Mouse (Mus musculus) liver, adult 2 months (tissue): ENCODE results near the gene Slc17a7. TPM values are rescaled to one million over a fixed set of nuclear protein-coding genes. Genes with fewer than 3 reads are reported as not detected.
A peak's percentile ranks its signal among the peaks of the same experiment; 100 is the strongest.

Experiments
- DNase-seq: peaks from one replicate; pipeline ENCODE4 v3.0.0-alpha.2; 2011; ENCODE audit warnings: low read depth, low spot score; ENCODE audit errors: extremely low read depth
- H3K27ac ChIP-seq: fragments of 200-500 bp; replicated peaks from 2 replicates; pipeline ENCODE4 v1.5.1; 2012; ENCODE audit warnings: low read depth, mild to moderate bottlenecking, control low read depth, inconsistent platforms, low read length; ENCODE audit not compliant: insufficient read depth
- H3K27me3 ChIP-seq: fragments of 200-500 bp; 2 replicates; pipeline ENCODE4 v1.6.1; 2012; ENCODE audit warnings: mild to moderate bottlenecking, moderate library complexity, low read length, inconsistent platforms; ENCODE audit not compliant: control insufficient read depth, insufficient read depth
- H3K36me3 ChIP-seq: fragments of 200-500 bp; 2 replicates; pipeline ENCODE4 v1.6.1; 2012; ENCODE audit warnings: low read length, inconsistent platforms; ENCODE audit not compliant: control insufficient read depth, insufficient read depth
- H3K4me1 ChIP-seq: fragments of 200-500 bp; 2 replicates; pipeline ENCODE4 v1.6.1; 2011; ENCODE audit warnings: low read length; ENCODE audit not compliant: control insufficient read depth, insufficient read depth
- H3K4me3 ChIP-seq: fragments of 200-500 bp; 2 replicates; pipeline ENCODE4 v1.5.1; 2011; ENCODE audit warnings: low read depth, mild to moderate bottlenecking, control low read depth, low read length, moderate library complexity; ENCODE audit not compliant: insufficient read depth
- H3K79me2 ChIP-seq: fragments of 200-500 bp; 2 replicates; pipeline ENCODE4 v1.6.1; 2012; ENCODE audit warnings: inconsistent platforms, mild to moderate bottlenecking, low read length, moderate library complexity; ENCODE audit not compliant: control insufficient read depth, insufficient read depth
- H3K9ac ChIP-seq: fragments of 200-500 bp; 2 replicates; pipeline ENCODE4 v1.6.1; 2012; ENCODE audit warnings: low read depth, mild to moderate bottlenecking, control low read depth, inconsistent platforms, low read length
- CTCF ChIP-seq: fragments of 200-500 bp; IDR thresholded peaks from 2 replicates; pipeline ENCODE4 v1.5.1; 2011; ENCODE audit warnings: low read depth, low read length, control low read depth
- POLR2A ChIP-seq: fragments of 200-500 bp; IDR thresholded peaks from 2 replicates; pipeline ENCODE4 v1.6.1; 2011; ENCODE audit warnings: low read length, control low read depth; ENCODE audit not compliant: insufficient read depth; ENCODE audit errors: extremely low read depth
- WGBS: fragments of 180-500 bp; shearing (Covaris S2); methylation state at CpG from one replicate; pipeline ENCODE4 v1.1.7; 2018; 5-methylcytosine and 5-hydroxymethylcytosine counted together
- polyA plus RNA-seq: library from polyadenylated mRNA; depleted of rRNA; stranded (reverse); fragments of >200 nt; gene quantifications from 2 replicates; pipeline ENCODE4 v1.2.3, GENCODE M21; 2012
- total RNA-seq: library from RNA; depleted of rRNA; stranded (reverse); fragments of >200 nt; gene quantifications from 2 replicates; pipeline ENCODE4 v1.2.3, GENCODE M21; 2014

Slc17a7 gene
- total and polyA plus RNA-seq, 2 experiments: not detected

DNA sequence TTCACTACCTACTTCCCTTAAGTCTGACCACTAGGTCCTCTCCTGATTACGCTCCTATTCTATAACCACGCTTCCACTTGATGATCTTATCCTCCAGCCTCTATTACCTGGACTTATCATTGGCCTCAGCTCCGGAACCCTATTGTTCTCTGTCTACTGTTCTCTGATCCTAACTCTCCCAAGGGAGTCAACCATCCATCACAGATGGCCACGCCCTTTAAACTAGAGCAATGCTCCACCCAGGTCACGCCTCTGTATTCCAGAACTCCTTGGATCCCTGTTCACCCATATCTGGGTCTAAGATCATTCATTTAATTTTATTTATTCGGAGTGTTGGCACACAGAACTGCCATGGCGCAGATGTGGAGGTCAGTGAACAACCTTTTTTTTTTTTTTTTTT is 48.6 kb downstream of the Slc17a7 start:
- H3K4me1 ChIP-seq: peaks cover 3% of the 10 kb centered on the region
- no peak overlapping the region for H3K9ac ChIP-seq
- no peak for TF ChIP-seq POLR2A
- TF ChIP-seq CTCF: no peak
- peaks cover 3% of the 10 kb centered on the region; the same call in 1 of the 2 replicates for H3K27me3 ChIP-seq
- no peak overlapping the region for H3K4me3 ChIP-seq
- WGBS: 87% methylated on average over 7 of the region's 7 CpGs
- H3K36me3 ChIP-seq: no peaks in the 10 kb centered on the region
- H3K27ac ChIP-seq: no peak overlapping the region
- H3K79me2 ChIP-seq: no peaks in the 10 kb centered on the region
- no peak for DNase-seq

GRCm38 (mm10) chr7:45213708-45214107 is 50.0 kb downstream of the Slc17a7 start:
- peak; percentile 10 for DNase-seq
- no peak overlapping the region for H3K27ac ChIP-seq
- no peak for TF ChIP-seq POLR2A
- TF ChIP-seq CTCF: no peak
- H3K9ac ChIP-seq: no peak overlapping the region
- H3K27me3 ChIP-seq: peaks cover 3% of the 10 kb centered on the region; the same call in 1 of the 2 replicates
- H3K36me3 ChIP-seq: no peaks in the 10 kb centered on the region
- peaks cover 3% of the 10 kb centered on the region for H3K4me1 ChIP-seq
- 37% methylated on average over 5 of the region's 5 CpGs for WGBS
- H3K4me3 ChIP-seq: no peak overlapping the region
- H3K79me2 ChIP-seq: no peaks in the 10 kb centered on the region

DNA sequence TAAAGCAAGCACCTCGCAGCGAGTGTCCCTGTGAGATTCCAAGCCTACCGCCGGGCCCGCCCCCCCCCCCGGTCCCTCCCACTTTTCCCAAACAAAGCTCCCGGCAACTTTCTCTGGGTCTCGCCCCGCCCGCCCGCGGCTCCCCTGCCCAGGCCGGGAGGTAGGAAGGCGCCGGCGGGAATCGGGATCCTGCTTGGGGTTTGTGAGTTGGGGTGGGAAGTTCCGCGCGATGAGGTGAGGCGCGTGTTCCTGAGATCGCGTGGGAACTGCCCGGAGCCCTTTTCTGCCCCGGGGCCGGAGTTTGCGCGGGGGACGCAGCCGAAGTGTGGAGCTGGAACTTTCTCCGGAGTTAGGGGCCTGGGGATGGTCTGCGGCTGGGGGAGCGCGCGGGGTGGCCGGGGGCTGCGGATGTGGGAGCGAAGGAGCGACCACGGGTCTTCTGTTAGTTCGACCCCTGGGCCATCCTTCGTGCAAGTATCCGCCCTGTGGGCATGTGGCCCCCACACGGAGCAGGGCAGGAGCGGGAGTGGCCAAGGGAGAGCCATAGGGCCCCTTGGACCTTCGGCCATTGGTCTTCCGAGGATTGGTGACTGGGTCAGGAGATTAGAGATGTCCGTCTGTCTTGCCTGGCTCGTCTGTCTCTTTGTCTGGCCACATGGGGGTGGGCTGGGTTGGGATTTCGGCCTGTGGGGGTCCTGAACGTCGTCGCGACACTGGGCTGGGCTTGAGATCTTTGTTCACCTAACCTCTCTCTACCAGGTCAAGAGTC is 52.1 kb downstream of the Slc17a7 start, which contains the start of gene Tead2:
Tead2 (plus strand) TSS at position 81 of the 769 bp plus-strand sequence.
- peaks cover 3% of the 10 kb centered on the region; the same call in 1 of the 2 replicates for H3K27me3 ChIP-seq
- 2% methylated on average over 55 of the region's 55 CpGs for WGBS
- TF ChIP-seq CTCF (no peak), POLR2A (no peak)
- no peak within 1 kb of the TSS for H3K27ac ChIP-seq
- H3K9ac ChIP-seq: peak within 1 kb of the TSS; percentile 71
- DNase-seq: no peak
- no peaks in the 10 kb centered on the region for H3K36me3 ChIP-seq
- peak within 1 kb of the TSS; percentile 73 for H3K4me3 ChIP-seq
- H3K79me2 ChIP-seq: no peaks in the 10 kb centered on the region
- peaks cover 3% of the 10 kb centered on the region for H3K4me1 ChIP-seq

- no peak overlapping the region for H3K9ac ChIP-seq
- peak overlapping the region; percentile 73 for H3K4me3 ChIP-seq
- no peak overlapping the region for H3K27ac ChIP-seq
- 14% methylated on average over 13 of the region's 13 CpGs for WGBS
- H3K79me2 ChIP-seq: no peaks in the 10 kb centered on the region
- peaks cover 3% of the 10 kb centered on the region for H3K4me1 ChIP-seq
- H3K36me3 ChIP-seq: no peaks in the 10 kb centered on the region
- peaks cover 3% of the 10 kb centered on the region; the same call in 1 of the 2 replicates for H3K27me3 ChIP-seq
- TF ChIP-seq POLR2A (no peak), CTCF (no peak)
- no peak for DNase-seq
These were observed 52.9 kb downstream of the Slc17a7 start for GRCm38 (mm10) chr7:45216442-45217183.

GRCm38 (mm10) chr7:45221680-45222079 is 57.9 kb downstream of the Slc17a7 start:
- Histone ChIP-seq H3K9ac (no peak overlapping the region), H3K27ac (no peak overlapping the region), H3K79me2 (no peaks in the 10 kb centered on the region), H3K27me3 (no peaks in the 10 kb centered on the region), H3K4me1 (no peaks in the 10 kb centered on the region), H3K4me3 (no peak overlapping the region), H3K36me3 (no peaks in the 10 kb centered on the region)
- DNase-seq: no peak
- TF ChIP-seq CTCF (no peak), POLR2A (no peak)
- 83% methylated on average over 2 of the region's 2 CpGs for whole genome bisulfite sequencing
